Mouse (Mus musculus): ENCODE results near the gene Grm8.
"Not testable (repeated sequence)": the region's sequence is repeated elsewhere in the genome, so short reads cannot be mapped to it uniquely, and the experiment has no call there.

Grm8 gene

GRCm38 (mm10) chr6:27836159-27836558 is 298.8 kb downstream of the Grm8 start:
- DNase-seq: no peak

GRCm38 (mm10) chr6:27819735-27820134 is 315.2 kb downstream of the Grm8 start:
- DNase-seq: not testable (repeated sequence)

- no peak for DNase-seq
These were observed 322.2 kb downstream of the Grm8 start for GRCm38 (mm10) chr6:27812789-27813188.

GRCm38 (mm10) chr6:27809996-27810395 is 325.0 kb downstream of the Grm8 start:
- no peak for DNase-seq

GRCm38 (mm10) chr6:27806741-27807140 is 328.2 kb downstream of the Grm8 start:
- no peak for DNase-seq

GRCm38 (mm10) chr6:27800881-27801572 is 334.0 kb downstream of the Grm8 start:
- DNase-seq: no peak

- DNase-seq: no peak
These were observed 336.2 kb downstream of the Grm8 start for GRCm38 (mm10) chr6:27798735-27799134.

- no peak for DNase-seq
These were observed 345.4 kb downstream of the Grm8 start for GRCm38 (mm10) chr6:27789566-27789965.

- no peak for DNase-seq
These were observed 345.8 kb downstream of the Grm8 start for GRCm38 (mm10) chr6:27789151-27789550.

- DNase-seq: no peak
These were observed 352.7 kb downstream of the Grm8 start for GRCm38 (mm10) chr6:27782251-27782650.

GRCm38 (mm10) chr6:27781371-27781770 is 353.6 kb downstream of the Grm8 start:
- no peak for DNase-seq

- no peak for DNase-seq
These were observed 359.2 kb downstream of the Grm8 start for GRCm38 (mm10) chr6:27775646-27776271.

- DNase-seq: no peak
These were observed 372.9 kb downstream of the Grm8 start for GRCm38 (mm10) chr6:27762061-27762460.

- DNase-seq: no peak
These were observed 381.6 kb downstream of the Grm8 start for GRCm38 (mm10) chr6:27753290-27753829.

GRCm38 (mm10) chr6:27746493-27746892 is 388.5 kb downstream of the Grm8 start:
- no peak for DNase-seq

GRCm38 (mm10) chr6:27745693-27746451 is 389.1 kb downstream of the Grm8 start:
- no peak for DNase-seq

- DNase-seq: no peak
These were observed 445.6 kb downstream of the Grm8 start for GRCm38 (mm10) chr6:27689382-27689781.

GRCm38 (mm10) chr6:27661747-27662435 is 473.1 kb downstream of the Grm8 start:
- DNase-seq: no peak

GRCm38 (mm10) chr6:27657520-27657919 is 477.5 kb downstream of the Grm8 start:
- peak; percentile 54 for DNase-seq

- DNase-seq: no peak
These were observed 488.5 kb downstream of the Grm8 start for GRCm38 (mm10) chr6:27646503-27646902.

GRCm38 (mm10) chr6:27645054-27645453 is 489.9 kb downstream of the Grm8 start:
- no peak for DNase-seq

GRCm38 (mm10) chr6:27635898-27636297 is 499.1 kb downstream of the Grm8 start:
- peak; percentile 1 for DNase-seq

- DNase-seq: no peak
These were observed 517.5 kb downstream of the Grm8 start for GRCm38 (mm10) chr6:27617472-27617871.

Measured in kidney, postnatal 14 days (tissue).